Mouse (Mus musculus) hindbrain, postnatal 0 days (tissue): ENCODE data around the gene Fv1. TPM values are rescaled to one million over a fixed set of nuclear protein-coding genes. Genes with fewer than 3 reads are reported as not detected.

Experiments used
- ATAC-seq: fragments of 200-750 bp; cut with Nextera tagmentation; 2 replicates; pipeline ENCODE4 v1.8.0; 2017; ENCODE audit warnings: mild to moderate bottlenecking, moderate TSS enrichment, moderate library complexity
- DNase-seq: peaks from one replicate; pipeline ENCODE4 v3.0.0-alpha.2; 2015; ENCODE audit warnings: low spot score
- H3K27ac ChIP-seq: fragments of 300-500 bp; sonication (generic); 2 replicates; pipeline ENCODE4 v1.5.1; 2014; ENCODE audit warnings: mild to moderate bottlenecking
- H3K27me3 ChIP-seq: fragments of 300-500 bp; sonication (generic); 2 replicates; pipeline ENCODE4 v1.6.1; 2014; ENCODE audit warnings: low read length, mixed read lengths; ENCODE audit not compliant: insufficient read depth
- H3K36me3 ChIP-seq: fragments of 300-500 bp; sonication (generic); 2 replicates; pipeline ENCODE4 v1.6.1; 2014; ENCODE audit warnings: low read length, mixed read lengths; ENCODE audit not compliant: insufficient read depth
- H3K4me1 ChIP-seq: fragments of 300-500 bp; sonication (generic); 2 replicates; pipeline ENCODE4 v1.6.1; 2014; ENCODE audit warnings: antibody characterized with exemption, low read length, mixed read lengths; ENCODE audit not compliant: insufficient read depth
- H3K4me2 ChIP-seq: fragments of 300-500 bp; sonication (generic); 2 replicates; pipeline ENCODE4 v1.6.1; 2014; ENCODE audit warnings: low read depth, mild to moderate bottlenecking, low read length, moderate library complexity, mixed read lengths
- H3K4me3 ChIP-seq: fragments of 300-500 bp; sonication (generic); 2 replicates; pipeline ENCODE4 v1.5.1; 2014; ENCODE audit warnings: low read length
- H3K9ac ChIP-seq: fragments of 300-500 bp; sonication (generic); replicated peaks from 2 replicates; pipeline ENCODE4 v1.6.1; 2014; ENCODE audit warnings: mild to moderate bottlenecking, low read length, moderate library complexity, mixed read lengths
- H3K9me3 ChIP-seq: fragments of 300-500 bp; sonication (generic); 2 replicates; pipeline ENCODE4 v1.6.1; 2016; ENCODE audit warnings: low read length, mixed read lengths
- CTCF ChIP-seq: IDR thresholded peaks from 2 replicates; pipeline ENCODE4 v1.5.1; 2016; ENCODE audit warnings: antibody characterized with exemption, control low read depth, low read depth
- WGBS: fragments of 180-500 bp; shearing (Covaris S2); extraction: QIAGEN DNeasy Blood & Tissue Kit; methylation state at CpG from one replicate; pipeline ENCODE4 v1.1.7; 2014; 5-methylcytosine and 5-hydroxymethylcytosine counted together
- polyA plus RNA-seq: library from polyadenylated mRNA; unstranded; fragments of >200 nt; fragmentation: Nextera tagmentation; extraction: Ambion mirVana; gene quantifications from 2 replicates; pipeline ENCODE4 v1.2.1, GENCODE M21; 2015
- total RNA-seq: library from RNA; depleted of rRNA; stranded (reverse); fragments of >200 nt; gene quantifications from 2 replicates; pipeline ENCODE4 v1.2.3, GENCODE M21; 2014

Fv1 gene
- total and polyA plus RNA-seq, 2 experiments from 2014 or later = 3.2 to 4.3 TPM

- Histone ChIP-seq H3K36me3 (peaks cover 82% of the 10 kb centered on the region), H3K27me3 (no peaks in the 10 kb centered on the region), H3K4me3 (no peak overlapping the region), H3K9ac (no peak overlapping the region), H3K27ac (no peak overlapping the region), H3K9me3 (no peaks in the 10 kb centered on the region), H3K4me2 (no peak overlapping the region), H3K4me1 (no peaks in the 10 kb centered on the region)
- DNase-seq (no peak), ATAC-seq (no peak)
- WGBS = 95% methylated on average over 7 of the region's 7 CpGs
- TF ChIP-seq CTCF = no peak
These were observed 13.0 kb downstream of the Fv1 start for GRCm38 (mm10) chr4:147881792-147882191.

GRCm38 (mm10) chr4:147883041-147883440 lies 14.3 kb downstream of the Fv1 start:
- no peak overlapping the region for H3K9ac ChIP-seq
- no peak overlapping the region for H3K27ac ChIP-seq
- peaks cover 86% of the 10 kb centered on the region for H3K36me3 ChIP-seq
- WGBS = 67% methylated on average over 6 of the region's 6 CpGs
- no peaks in the 10 kb centered on the region for H3K4me1 ChIP-seq
- peak; percentile 2 for DNase-seq
- no peak overlapping the region for H3K4me2 ChIP-seq
- ATAC-seq = no peak
- no peak overlapping the region for H3K4me3 ChIP-seq
- TF ChIP-seq CTCF = no peak
- no peaks in the 10 kb centered on the region for H3K9me3 ChIP-seq
- no peaks in the 10 kb centered on the region for H3K27me3 ChIP-seq

- no peak for TF ChIP-seq CTCF
- Histone ChIP-seq H3K4me3 (no peak overlapping the region), H3K4me1 (no peaks in the 10 kb centered on the region), H3K27me3 (no peaks in the 10 kb centered on the region), H3K9me3 (no peaks in the 10 kb centered on the region), H3K4me2 (no peak overlapping the region), H3K36me3 (peaks cover 83% of the 10 kb centered on the region), H3K27ac (no peak overlapping the region), H3K9ac (no peak overlapping the region)
- WGBS = 78% methylated on average over 3 of the region's 3 CpGs
- DNase-seq (no peak), ATAC-seq (no peak)
These were observed 15.4 kb downstream of the Fv1 start for GRCm38 (mm10) chr4:147884138-147884537.

GRCm38 (mm10) chr4:147886158-147886557 lies 17.4 kb downstream of the Fv1 start:
- H3K36me3 ChIP-seq = peaks cover 86% of the 10 kb centered on the region
- H3K9ac ChIP-seq = no peak overlapping the region
- no peak overlapping the region for H3K27ac ChIP-seq
- TF ChIP-seq CTCF = no peak
- ATAC-seq = no peak
- no peak for DNase-seq
- H3K9me3 ChIP-seq = no peaks in the 10 kb centered on the region
- H3K4me2 ChIP-seq = no peak overlapping the region
- 97% methylated on average over 12 of the region's 12 CpGs for WGBS
- H3K4me1 ChIP-seq = no peaks in the 10 kb centered on the region
- no peak overlapping the region for H3K4me3 ChIP-seq
- H3K27me3 ChIP-seq = no peaks in the 10 kb centered on the region

GRCm38 (mm10) chr4:147887277-147887676 lies 18.5 kb downstream of the Fv1 start:
- H3K36me3 ChIP-seq = peaks cover 79% of the 10 kb centered on the region
- H3K4me2 ChIP-seq = no peak overlapping the region
- H3K27ac ChIP-seq = no peak overlapping the region
- ATAC-seq (no peak), DNase-seq (no peak)
- 97% methylated on average over 7 of the region's 7 CpGs for WGBS
- H3K27me3 ChIP-seq = no peaks in the 10 kb centered on the region
- no peak overlapping the region for H3K4me3 ChIP-seq
- no peaks in the 10 kb centered on the region for H3K4me1 ChIP-seq
- H3K9me3 ChIP-seq = no peaks in the 10 kb centered on the region
- TF ChIP-seq CTCF = no peak
- H3K9ac ChIP-seq = no peak overlapping the region

GRCm38 (mm10) chr4:147888237-147888636 lies 19.5 kb downstream of the Fv1 start:
- no peaks in the 10 kb centered on the region for H3K27me3 ChIP-seq
- peaks cover 75% of the 10 kb centered on the region for H3K36me3 ChIP-seq
- TF ChIP-seq CTCF = no peak
- H3K4me2 ChIP-seq = no peak overlapping the region
- no peaks in the 10 kb centered on the region for H3K4me1 ChIP-seq
- no peak overlapping the region for H3K4me3 ChIP-seq
- ATAC-seq = no peak
- WGBS = 82% methylated on average over 4 of the region's 4 CpGs
- H3K9ac ChIP-seq = no peak overlapping the region
- no peak for DNase-seq
- H3K27ac ChIP-seq = no peak overlapping the region
- H3K9me3 ChIP-seq = no peaks in the 10 kb centered on the region

GRCm38 (mm10) chr4:147890341-147890740 lies 21.6 kb downstream of the Fv1 start:
- H3K27me3 ChIP-seq = no peaks in the 10 kb centered on the region
- H3K9me3 ChIP-seq = no peaks in the 10 kb centered on the region
- peaks cover 65% of the 10 kb centered on the region for H3K36me3 ChIP-seq
- H3K9ac ChIP-seq = no peak overlapping the region
- H3K27ac ChIP-seq = no peak overlapping the region
- TF ChIP-seq CTCF = no peak
- DNase-seq (no peak), ATAC-seq (no peak)
- WGBS = 91% methylated on average over 6 of the region's 6 CpGs
- H3K4me3 ChIP-seq = no peak overlapping the region
- no peaks in the 10 kb centered on the region for H3K4me1 ChIP-seq
- no peak overlapping the region for H3K4me2 ChIP-seq
